Mouse (Mus musculus): ENCODE results near the gene 4930556J24Rik. TPM values are rescaled to one million over a fixed set of nuclear protein-coding genes. Genes with fewer than 3 reads are reported as not detected.
A peak's percentile ranks its signal among the peaks of the same experiment; 100 is the strongest.

4930556J24Rik gene
- total and polyA plus RNA-seq, 3 experiments = 0.31 to 0.47 TPM; not detected in 1

GRCm38 (mm10) chr11:4001603-4002002 is 25.0 kb upstream of the 4930556J24Rik start (continued):
- no peak for TF ChIP-seq POLR2AphosphoS2 (IDR thresholded peaks at IDR 0.05; ENCODE audit: low read length)
- TF ChIP-seq USF1 (IDR thresholded peaks at IDR 0.05; ENCODE audit: low read depth, low read length) = no peak
- TF ChIP-seq GABPA (IDR thresholded peaks at IDR 0.05; ENCODE audit: low read depth, low read length) = no peak
- TF ChIP-seq CHD2 (IDR thresholded peaks at IDR 0.05; ENCODE audit: low read length) = no peak
- TF ChIP-seq UBTF (IDR thresholded peaks at IDR 0.05; ENCODE audit: borderline replicate concordance, insufficient read depth, low read depth, low read length) = no peak
- peak; percentile 80 for TF ChIP-seq RAD21 (IDR thresholded peaks at IDR 0.05; ENCODE audit: low read depth, low read length)
- no peak for TF ChIP-seq ELF1 (IDR thresholded peaks at IDR 0.05; ENCODE audit: low read depth, low read length)
- TF ChIP-seq TBP (IDR thresholded peaks at IDR 0.05; ENCODE audit: low read depth, low read length) = no peak
- TF ChIP-seq POLR2A (IDR thresholded peaks at IDR 0.05; ENCODE audit: control insufficient read depth in 1 of 2, insufficient read depth in 1 of 2, low read depth in 1 of 2, low read length in 2 of 2, poor library complexity in 1 of 2) = no peak
- TF ChIP-seq SMC3 (IDR thresholded peaks at IDR 0.05; ENCODE audit: low read depth, low read length) = peak; percentile 95
- TF ChIP-seq MAX (IDR thresholded peaks at IDR 0.05; ENCODE audit: low read length) = no peak
- TF ChIP-seq EP300 (IDR thresholded peaks at IDR 0.05; ENCODE audit: low read depth in 1 of 2, low read length in 2 of 2) = no peak

GRCm38 (mm10) chr11:3999547-3999946 is 23.0 kb upstream of the 4930556J24Rik start:
- Histone ChIP-seq H3K27ac (ENCODE audit: control insufficient read depth, low read depth, low read length) (no peak overlapping the region), H3K36me3 (ENCODE audit: control insufficient read depth in 1 of 2, insufficient read depth in 2 of 2, low read length in 2 of 2) (no peaks in the 10 kb centered on the region), H3K4me1 (ENCODE audit: control insufficient read depth in 1 of 2, insufficient read depth in 2 of 2, low read length in 2 of 2) (no peaks in the 10 kb centered on the region), H3K9ac (ENCODE audit: control insufficient read depth, low read depth, low read length, poor library complexity, severe bottlenecking) (no peak overlapping the region), H3K79me2 (ENCODE audit: control insufficient read depth, insufficient read depth, low read length, poor library complexity) (no peaks in the 10 kb centered on the region), H3K9me3 (replicated peaks; ENCODE audit: insufficient read depth, low read length) (no peaks in the 10 kb centered on the region), H3K4me3 (ENCODE audit: control insufficient read depth in 1 of 2, insufficient read depth in 1 of 2, low read depth in 2 of 2, low read length in 2 of 2) (no peak overlapping the region), H3K27me3 (ENCODE audit: control insufficient read depth in 1 of 2, insufficient read depth in 2 of 2, low read length in 2 of 2) (peaks cover 0 to 3% of the 10 kb centered on the region in 2 experiments; a peak in 2 of 4 replicates)
- TF ChIP-seq GATA1 (IDR thresholded peaks at IDR 0.05; ENCODE audit: low read depth, low read length) (no peak), RCOR1 (IDR thresholded peaks at IDR 0.05; ENCODE audit: low read depth, low read length) (no peak), ZMIZ1 (IDR thresholded peaks at IDR 0.05; ENCODE audit: low read depth, low read length) (no peak), KAT2A (conservative IDR thresholded peaks at IDR 0.05; ENCODE audit: low read depth, low read length) (no peak), MAFK (IDR thresholded peaks at IDR 0.05; ENCODE audit: borderline replicate concordance, low read depth, low read length) (no peak), BHLHE40 (IDR thresholded peaks at IDR 0.05; ENCODE audit: borderline replicate concordance, low read depth, low read length) (no peak), POLR2AphosphoS2 (IDR thresholded peaks at IDR 0.05; ENCODE audit: low read length) (no peak), NELFE (IDR thresholded peaks at IDR 0.05; ENCODE audit: low read depth, low read length) (no peak), MYC (IDR thresholded peaks at IDR 0.05; ENCODE audit: low read depth, low read length) (no peak), ZKSCAN1 (IDR thresholded peaks at IDR 0.05; ENCODE audit: low read depth, low read length) (no peak), MAX (IDR thresholded peaks at IDR 0.05; ENCODE audit: low read length) (no peak), ZC3H11A (IDR thresholded peaks at IDR 0.05; ENCODE audit: low read depth, low read length) (no peak), MEF2A (IDR thresholded peaks at IDR 0.05; ENCODE audit: extremely low read depth, insufficient replicate concordance, low read depth, low read length, poor library complexity, severe bottlenecking) (no peak), MYB (IDR thresholded peaks at IDR 0.05; ENCODE audit: low read depth, low read length) (no peak), ETS1 (IDR thresholded peaks at IDR 0.05; ENCODE audit: low read depth, low read length) (no peak), RAD21 (IDR thresholded peaks at IDR 0.05; ENCODE audit: low read depth, low read length) (no peak), UBTF (IDR thresholded peaks at IDR 0.05; ENCODE audit: borderline replicate concordance, insufficient read depth, low read depth, low read length) (no peak), HCFC1 (IDR thresholded peaks at IDR 0.05; ENCODE audit: low read depth, low read length) (no peak), MXI1 (IDR thresholded peaks at IDR 0.05; ENCODE audit: low read depth, low read length) (no peak), E2F4 (IDR thresholded peaks at IDR 0.05; ENCODE audit: borderline replicate concordance, low read depth, low read length) (no peak)
- no peak for DNase-seq (ENCODE audit: low read depth, low spot score)

Data from MEL (cell line).